Mouse (Mus musculus) lung, postnatal 0 days (tissue): ENCODE results near the gene Dusp6. TPM values are rescaled to one million over a fixed set of nuclear protein-coding genes. Genes with fewer than 3 reads are reported as not detected.

Experiments
- ATAC-seq: fragments of 200-750 bp; cut with Nextera tagmentation; 2 replicates; pipeline ENCODE4 v1.8.0; 2017; ENCODE audit warnings: moderate library complexity
- DNase-seq: peaks from one replicate; pipeline ENCODE4 v3.0.0-alpha.2; 2016; ENCODE audit warnings: low spot score
- H3K27ac ChIP-seq: fragments of 300-500 bp; sonication (generic); 2 replicates; pipeline ENCODE4 v1.5.1; 2014; ENCODE audit warnings: antibody characterized with exemption, mild to moderate bottlenecking, low read length, mixed read lengths
- H3K27me3 ChIP-seq: fragments of 300-500 bp; sonication (generic); replicated peaks from 2 replicates; pipeline ENCODE4 v1.6.1; 2014; ENCODE audit warnings: low read length, mixed read lengths; ENCODE audit not compliant: insufficient read depth
- H3K36me3 ChIP-seq: fragments of 300-500 bp; sonication (generic); 2 replicates; pipeline ENCODE4 v1.6.1; 2014; ENCODE audit warnings: low read length, mixed read lengths; ENCODE audit not compliant: insufficient read depth
- H3K4me1 ChIP-seq: fragments of 300-500 bp; sonication (generic); 2 replicates; pipeline ENCODE4 v1.6.1; 2014; ENCODE audit warnings: antibody characterized with exemption, low read depth, low read length, mixed read lengths; ENCODE audit not compliant: insufficient read depth
- H3K4me2 ChIP-seq: fragments of 300-500 bp; sonication (generic); replicated peaks from 2 replicates; pipeline ENCODE4 v1.6.1; 2014; ENCODE audit warnings: low read depth, mild to moderate bottlenecking, low read length, moderate library complexity, mixed read lengths
- H3K4me3 ChIP-seq: fragments of 300-500 bp; sonication (generic); 2 replicates; pipeline ENCODE4 v1.5.1; 2014; ENCODE audit warnings: low read depth, low read length
- H3K9ac ChIP-seq: fragments of 300-500 bp; sonication (generic); replicated peaks from 2 replicates; pipeline ENCODE4 v1.6.1; 2014; ENCODE audit warnings: low read depth, mild to moderate bottlenecking
- H3K9me3 ChIP-seq: fragments of 300-500 bp; sonication (generic); 2 replicates; pipeline ENCODE4 v1.6.1; 2016; ENCODE audit warnings: low read length, mixed read lengths
- CTCF ChIP-seq: IDR thresholded peaks from 2 replicates; pipeline ENCODE4 v1.5.1; 2016; ENCODE audit warnings: antibody characterized with exemption, mild to moderate bottlenecking
- EP300 ChIP-seq: IDR thresholded peaks from 2 replicates; pipeline ENCODE4 v1.6.1; 2016; ENCODE audit warnings: antibody characterized with exemption, mild to moderate bottlenecking, control low read depth
- WGBS: fragments of 180-500 bp; shearing (Covaris S2); extraction: QIAGEN DNeasy Blood & Tissue Kit; methylation state at CpG from one replicate; pipeline ENCODE4 v1.1.7; 2014; 5-methylcytosine and 5-hydroxymethylcytosine counted together
- polyA plus RNA-seq: library from polyadenylated mRNA; unstranded; fragments of >200 nt; fragmentation: Nextera tagmentation; extraction: Ambion mirVana; gene quantifications from 2 replicates; pipeline ENCODE4 v1.2.1, GENCODE M21; 2015

Gene Dusp6
- polyA plus RNA-seq, 1 experiment from 2014 or later = 49.7 TPM

GRCm38 (mm10) chr10:99237205-99237832 lies 25.7 kb upstream of the Dusp6 start:
- Histone ChIP-seq H3K27ac (peak overlapping the region; percentile 65), H3K9ac (no peak overlapping the region), H3K4me3 (no peak overlapping the region), H3K4me2 (no peak overlapping the region), H3K9me3 (no peaks in the 10 kb centered on the region), H3K36me3 (no peaks in the 10 kb centered on the region), H3K4me1 (peaks cover 6% of the 10 kb centered on the region; the same call in 1 of the 2 replicates), H3K27me3 (no peaks in the 10 kb centered on the region)
- ATAC-seq (peak; percentile 97), DNase-seq (peak; percentile 91)
- 45% methylated on average over 11 of the region's 11 CpGs for WGBS
- TF ChIP-seq CTCF (no peak), EP300 (peak; percentile 95)

GRCm38 (mm10) chr10:99238537-99238936 lies 24.5 kb upstream of the Dusp6 start:
- no peak for TF ChIP-seq CTCF
- no peak for TF ChIP-seq EP300
- WGBS = 75% methylated on average over 11 of the region's 11 CpGs
- H3K4me2 ChIP-seq = no peak overlapping the region

GRCm38 (mm10) chr10:99241284-99241828 lies 21.7 kb upstream of the Dusp6 start:
- peak overlapping the region; percentile 3; the same call in 1 of the 2 replicates for H3K4me2 ChIP-seq
- 66% methylated on average over 6 of the region's 7 CpGs for WGBS

More at GRCm38 (mm10) chr10:99238537-99238936, 24.5 kb upstream of the Dusp6 start:
- ATAC-seq (no peak), DNase-seq (no peak)
- no peak overlapping the region for H3K9ac ChIP-seq
- no peak overlapping the region for H3K4me3 ChIP-seq
- no peaks in the 10 kb centered on the region for H3K36me3 ChIP-seq
- H3K4me1 ChIP-seq = peaks cover 11% of the 10 kb centered on the region; the same call in 1 of the 2 replicates
- no peak overlapping the region for H3K27ac ChIP-seq
- no peaks in the 10 kb centered on the region for H3K9me3 ChIP-seq
- H3K27me3 ChIP-seq = no peaks in the 10 kb centered on the region

GRCm38 (mm10) chr10:99241829-99242711 lies 21.0 kb upstream of the Dusp6 start:
- Histone ChIP-seq H3K9me3 (no peaks in the 10 kb centered on the region), H3K27me3 (no peaks in the 10 kb centered on the region), H3K4me3 (no peak overlapping the region), H3K36me3 (no peaks in the 10 kb centered on the region), H3K4me1 (peaks cover 11% of the 10 kb centered on the region; the same call in 1 of the 2 replicates), H3K27ac (peak overlapping the region; percentile 61), H3K4me2 (peak overlapping the region; percentile 3; the same call in 1 of the 2 replicates), H3K9ac (no peak overlapping the region)
- 14% methylated on average over 16 of the region's 16 CpGs for WGBS
- peak; percentile 49 for ATAC-seq
- TF ChIP-seq CTCF = no peak
- TF ChIP-seq EP300 = peak; percentile 82
- DNase-seq = peak; percentile 64

More at GRCm38 (mm10) chr10:99241284-99241828, 21.7 kb upstream of the Dusp6 start:
- H3K27me3 ChIP-seq = no peaks in the 10 kb centered on the region
- no peaks in the 10 kb centered on the region for H3K36me3 ChIP-seq
- no peak overlapping the region for H3K4me3 ChIP-seq
- no peak overlapping the region for H3K9ac ChIP-seq
- H3K4me1 ChIP-seq = peaks cover 11% of the 10 kb centered on the region; the same call in 1 of the 2 replicates
- TF ChIP-seq EP300 = no peak
- no peak for TF ChIP-seq CTCF
- peak overlapping the region; percentile 61 for H3K27ac ChIP-seq
- DNase-seq = no peak
- no peaks in the 10 kb centered on the region for H3K9me3 ChIP-seq
- no peak for ATAC-seq

- H3K4me1 ChIP-seq = peaks cover 11% of the 10 kb centered on the region; the same call in 1 of the 2 replicates
- no peak overlapping the region for H3K4me3 ChIP-seq
- TF ChIP-seq CTCF (no peak), EP300 (no peak)
- no peaks in the 10 kb centered on the region for H3K36me3 ChIP-seq
- H3K9ac ChIP-seq = no peak overlapping the region
- peak; percentile 30 for DNase-seq
- WGBS = 54% methylated on average over 10 of the region's 10 CpGs
- H3K9me3 ChIP-seq = no peaks in the 10 kb centered on the region
- peak overlapping the region; percentile 61 for H3K27ac ChIP-seq
- H3K4me2 ChIP-seq = no peak overlapping the region
- no peak for ATAC-seq
- H3K27me3 ChIP-seq = no peaks in the 10 kb centered on the region
Measured at GRCm38 (mm10) chr10:99242721-99243120, 20.3 kb upstream of the Dusp6 start.

- WGBS = 43% methylated on average over 5 of the region's 5 CpGs
- Histone ChIP-seq H3K27ac (peak overlapping the region; percentile 61), H3K4me1 (peaks cover 11% of the 10 kb centered on the region; the same call in 1 of the 2 replicates)
Measured at GRCm38 (mm10) chr10:99243907-99244489, 19.0 kb upstream of the Dusp6 start.

More at GRCm38 (mm10) chr10:99243907-99244489, 19.0 kb upstream of the Dusp6 start:
- no peaks in the 10 kb centered on the region for H3K36me3 ChIP-seq
- no peak overlapping the region for H3K4me3 ChIP-seq
- H3K9ac ChIP-seq = no peak overlapping the region
- peak; percentile 77; the same call in 1 of the 2 replicates for TF ChIP-seq EP300
- TF ChIP-seq CTCF = no peak
- DNase-seq (peak; percentile 80), ATAC-seq (peak; percentile 87)
- H3K9me3 ChIP-seq = no peaks in the 10 kb centered on the region
- no peak overlapping the region for H3K4me2 ChIP-seq
- H3K27me3 ChIP-seq = no peaks in the 10 kb centered on the region
